Mouse (Mus musculus): ENCODE data around the gene Ruvbl2. TPM values are rescaled to one million over a fixed set of nuclear protein-coding genes. Genes with fewer than 3 reads are reported as not detected.
"Not testable (repeated sequence)": the region's sequence is repeated elsewhere in the genome, so short reads cannot be mapped to it uniquely, and the experiment has no call there.

The Ruvbl2 gene
- polyA plus RNA-seq, 1 experiment from 2014 or later = 67.1 TPM

DNA sequence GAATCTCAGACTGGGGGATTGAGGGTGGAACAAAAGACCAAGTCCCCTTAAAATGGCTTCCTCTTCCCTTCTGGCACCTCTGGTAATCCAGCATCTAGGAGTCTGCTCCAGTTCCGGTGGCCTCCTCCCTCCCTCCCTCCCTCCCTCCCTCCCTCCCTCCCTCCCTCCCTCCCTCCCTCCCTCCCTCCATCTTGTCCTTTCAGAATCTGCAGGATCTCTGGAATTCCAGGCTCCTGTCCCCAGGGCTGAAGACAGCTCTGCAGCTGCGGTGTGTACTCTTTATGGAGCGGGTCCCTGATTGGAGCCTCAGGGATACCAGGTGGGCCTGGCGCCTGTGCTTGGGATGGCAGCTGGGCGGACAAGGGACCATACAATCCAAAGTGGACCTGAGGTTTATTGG is 23.4 kb upstream of the Ruvbl2 start:
- H3K4me3 ChIP-seq (replicated peaks) = peak overlapping the region; percentile 76
- H3K27ac ChIP-seq (replicated peaks) = peak overlapping the region; percentile 97
- no peaks in the 10 kb centered on the region for H3K9me3 ChIP-seq (replicated peaks)
- peak; percentile 17 for ATAC-seq (ENCODE audit: insufficient read depth)
- H3K36me3 ChIP-seq (replicated peaks) = peaks cover 65% of the 10 kb centered on the region
- peak overlapping the region; percentile 80 for H3K9ac ChIP-seq
- peak overlapping the region; percentile 87 for H3K4me2 ChIP-seq
- peaks cover 74% of the 10 kb centered on the region for H3K4me1 ChIP-seq (replicated peaks)
- no peaks in the 10 kb centered on the region for H3K27me3 ChIP-seq
- WGBS (ENCODE audit: insufficient replicate concordance) = 64% methylated on average over 5 of the region's 5 CpGs

DNA sequence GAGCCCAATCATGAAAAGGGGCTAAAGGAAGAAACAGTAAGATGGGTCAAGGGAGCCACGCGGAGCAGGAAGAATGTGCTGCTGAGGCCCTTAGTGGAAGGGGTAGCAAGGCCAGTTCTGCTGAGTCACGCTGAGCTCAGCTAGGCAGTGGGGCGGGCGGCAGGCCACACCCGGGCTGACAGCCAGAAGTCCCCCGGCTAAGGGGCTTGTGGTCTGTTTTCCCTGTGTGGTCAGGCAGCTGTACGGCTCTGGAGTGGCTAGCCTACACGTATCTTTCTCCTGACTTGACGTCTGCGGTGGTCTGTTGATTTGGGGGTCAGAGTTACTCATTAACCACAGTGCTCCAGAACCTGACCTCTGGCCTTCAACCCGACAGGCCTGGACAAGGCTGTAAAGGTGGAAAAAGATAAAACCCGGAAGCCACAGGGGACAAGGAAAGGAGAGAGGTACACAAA is 23.0 kb upstream of the Ruvbl2 start:
- no peaks in the 10 kb centered on the region for H3K27me3 ChIP-seq
- peak overlapping the region; percentile 76 for H3K4me3 ChIP-seq (replicated peaks)
- peak overlapping the region; percentile 87 for H3K4me2 ChIP-seq
- H3K9ac ChIP-seq = peak overlapping the region; percentile 80
- ATAC-seq (ENCODE audit: insufficient read depth) = peak; percentile 67
- WGBS (ENCODE audit: insufficient replicate concordance) = 3% methylated on average over 13 of the region's 13 CpGs
- H3K27ac ChIP-seq (replicated peaks) = peak overlapping the region; percentile 97
- H3K4me1 ChIP-seq (replicated peaks) = peaks cover 74% of the 10 kb centered on the region
- H3K9me3 ChIP-seq (replicated peaks) = no peaks in the 10 kb centered on the region
- peaks cover 69% of the 10 kb centered on the region for H3K36me3 ChIP-seq (replicated peaks)

DNA sequence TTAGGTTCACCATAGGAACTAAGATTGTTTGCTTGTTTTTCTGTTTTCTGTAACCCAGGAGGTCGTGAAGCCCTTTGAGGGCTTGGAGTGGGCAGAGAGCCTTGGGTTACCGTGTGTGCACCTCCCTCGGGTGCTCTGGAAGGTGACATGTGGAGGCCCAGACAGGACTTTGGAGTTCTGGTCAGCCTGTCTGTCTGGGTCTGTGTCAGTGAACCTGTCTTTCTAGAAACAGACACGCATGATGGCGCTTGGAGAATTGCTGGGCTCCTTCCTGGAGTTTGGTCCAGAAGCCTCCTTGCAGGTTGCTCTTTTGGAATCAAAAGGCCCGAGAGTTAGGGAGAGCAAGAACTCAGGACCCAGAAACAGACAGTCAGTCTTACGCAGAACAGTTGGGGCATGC is 22.5 kb upstream of the Ruvbl2 start:
- Histone ChIP-seq H3K27me3 (no peaks in the 10 kb centered on the region), H3K4me1 (replicated peaks) (peaks cover 70% of the 10 kb centered on the region), H3K4me3 (replicated peaks) (peak overlapping the region; percentile 76), H3K9me3 (replicated peaks) (no peaks in the 10 kb centered on the region), H3K27ac (replicated peaks) (peak overlapping the region; percentile 97), H3K4me2 (peak overlapping the region; percentile 87), H3K9ac (peak overlapping the region; percentile 80), H3K36me3 (replicated peaks) (peaks cover 71% of the 10 kb centered on the region)
- 36% methylated on average over 7 of the region's 7 CpGs for WGBS (ENCODE audit: insufficient replicate concordance)
- ATAC-seq (ENCODE audit: insufficient read depth) = no peak

DNA sequence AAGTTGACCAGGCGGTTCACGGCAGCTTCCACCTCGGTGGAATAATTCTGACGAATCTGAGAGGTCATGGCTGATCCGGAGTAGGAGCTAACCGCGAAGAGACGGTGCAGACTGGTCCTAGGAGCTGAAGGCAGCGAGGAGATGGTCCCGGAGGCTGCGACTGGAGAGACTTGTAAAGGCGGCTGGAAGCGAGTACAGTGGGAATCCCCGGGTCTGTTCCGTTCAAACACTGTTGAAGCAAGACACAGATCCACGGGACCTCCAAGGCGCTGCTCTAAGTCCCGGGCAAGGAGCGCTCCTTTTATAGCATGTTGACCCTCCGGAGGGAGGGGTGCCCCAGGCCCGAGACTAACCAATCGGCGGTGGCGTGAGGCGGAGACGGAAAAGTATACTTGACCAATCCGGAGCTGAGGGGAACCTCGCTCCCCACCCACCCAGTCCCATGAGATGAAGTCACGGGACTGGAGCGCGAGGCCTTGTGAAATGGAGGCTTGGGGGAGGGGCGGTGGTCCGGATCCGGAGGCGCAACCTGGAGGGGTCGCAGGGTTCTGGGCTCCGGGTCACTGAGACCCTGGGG is 21.8 kb upstream of the Ruvbl2 start, which contains the start of gene Ftl1:
Gene Ftl1 (minus strand): TSS at position 321 of the 577 bp plus-strand sequence.
- H3K36me3 ChIP-seq (replicated peaks) = peaks cover 67% of the 10 kb centered on the region
- H3K27me3 ChIP-seq; H3K9me3 ChIP-seq (replicated peaks): not testable (repeated sequence)
- peak within 1 kb of the TSS; percentile 80 for H3K9ac ChIP-seq
- WGBS (ENCODE audit: insufficient replicate concordance) = under 1% methylated on average over 37 of the region's 37 CpGs
- ATAC-seq (ENCODE audit: insufficient read depth) = peak; percentile 85
- H3K27ac ChIP-seq (replicated peaks) = peak within 1 kb of the TSS; percentile 97
- H3K4me1 ChIP-seq (replicated peaks) = peaks cover 64% of the 10 kb centered on the region
- H3K4me2 ChIP-seq = peak within 1 kb of the TSS; percentile 87
- H3K4me3 ChIP-seq (replicated peaks) = peak within 1 kb of the TSS; percentile 76

DNA sequence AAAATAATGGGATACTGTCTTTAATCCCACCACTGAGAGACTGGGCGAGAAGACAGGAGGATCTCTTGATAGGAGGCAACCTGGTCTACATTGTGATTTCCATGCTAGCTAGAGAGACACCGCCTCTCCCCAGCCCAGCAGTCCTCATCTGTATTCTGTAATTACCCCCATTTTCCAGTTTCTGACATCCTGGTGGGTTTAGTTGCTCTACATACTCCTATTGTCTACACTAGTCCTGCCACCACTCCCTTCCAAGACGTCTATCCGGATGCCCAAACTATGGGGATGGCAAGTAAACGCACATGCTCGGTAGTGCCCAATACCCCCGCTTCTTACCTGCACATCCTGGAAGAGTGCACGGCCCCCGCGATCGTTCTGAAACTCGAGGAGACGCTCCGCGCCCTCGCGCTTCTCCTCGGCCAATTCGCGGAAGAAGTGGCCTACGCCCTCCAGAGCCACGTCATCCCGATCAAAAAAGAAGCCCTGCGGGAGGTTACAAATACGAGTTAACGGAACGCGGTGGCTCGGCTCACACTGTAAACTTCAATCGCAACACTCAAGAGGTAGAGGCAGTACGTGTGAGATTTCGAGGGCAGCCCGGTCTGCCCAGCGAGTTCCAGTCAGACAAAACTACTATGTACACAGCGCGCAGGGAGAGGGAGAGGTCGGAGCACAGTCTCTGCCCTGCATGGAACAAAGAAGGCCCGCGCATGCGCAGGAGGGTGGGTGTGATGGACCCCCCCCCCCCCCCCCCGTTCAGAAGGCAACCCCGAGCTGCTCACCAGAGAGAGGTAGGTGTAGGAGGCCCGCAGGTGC is 21.1 kb upstream of the Ruvbl2 start:
- peak overlapping the region; percentile 87 for H3K4me2 ChIP-seq
- H3K9ac ChIP-seq = peak overlapping the region; percentile 80
- peaks cover 66% of the 10 kb centered on the region for H3K36me3 ChIP-seq (replicated peaks)
- no peaks in the 10 kb centered on the region for H3K27me3 ChIP-seq
- peak; percentile 34 for ATAC-seq (ENCODE audit: insufficient read depth)
- H3K4me1 ChIP-seq (replicated peaks) = peaks cover 62% of the 10 kb centered on the region
- peak overlapping the region; percentile 76 for H3K4me3 ChIP-seq (replicated peaks)
- 2% methylated on average over 43 of the region's 43 CpGs for WGBS (ENCODE audit: insufficient replicate concordance)
- no peaks in the 10 kb centered on the region for H3K9me3 ChIP-seq (replicated peaks)
- peak overlapping the region; percentile 97 for H3K27ac ChIP-seq (replicated peaks)

DNA sequence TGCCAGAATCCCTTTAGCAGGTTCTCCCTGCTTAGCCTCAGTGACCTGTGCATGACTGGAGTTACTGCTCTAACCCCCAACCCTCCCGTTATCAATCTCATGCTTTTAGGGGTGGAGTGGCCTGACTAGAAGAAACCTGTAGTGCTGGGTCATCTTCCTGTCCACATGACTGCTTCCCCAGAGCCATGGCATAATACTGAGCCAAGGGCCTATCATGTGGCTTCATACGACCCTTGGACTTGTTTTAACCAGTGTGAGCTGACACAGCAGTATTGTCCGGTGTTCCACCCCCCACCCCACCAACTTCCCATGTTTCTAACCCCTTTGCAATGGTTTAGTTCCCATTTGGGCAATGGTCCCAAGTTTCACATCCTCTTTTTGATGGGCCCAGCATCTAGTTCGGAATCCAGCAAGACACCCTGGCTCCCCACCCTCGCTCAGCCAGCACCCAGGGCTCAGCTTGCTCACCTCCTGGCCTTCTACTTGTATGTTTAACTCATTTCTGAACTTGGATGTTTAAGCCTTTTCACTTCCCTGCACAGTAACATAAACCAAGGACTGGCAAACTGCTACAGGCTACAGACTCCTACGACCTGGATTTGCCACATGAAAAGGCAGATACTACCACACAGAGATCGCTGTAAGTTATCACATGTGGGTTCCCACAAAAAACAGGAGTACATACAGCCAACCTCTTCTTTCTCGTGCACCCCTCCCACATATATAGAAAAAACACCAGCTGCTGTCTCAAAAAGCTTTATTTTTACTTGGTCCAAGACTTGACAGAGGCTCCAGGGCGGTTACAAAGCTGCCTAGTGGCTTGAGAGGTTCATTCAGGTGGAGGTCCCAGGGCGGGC is 19.5 kb upstream of the Ruvbl2 start:
- peak overlapping the region; percentile 97 for H3K27ac ChIP-seq (replicated peaks)
- H3K27me3 ChIP-seq = no peaks in the 10 kb centered on the region
- 38% methylated on average over 10 of the region's 10 CpGs for WGBS (ENCODE audit: insufficient replicate concordance)
- H3K4me1 ChIP-seq (replicated peaks) = peaks cover 55% of the 10 kb centered on the region
- H3K9ac ChIP-seq = peak overlapping the region; percentile 80
- H3K4me3 ChIP-seq (replicated peaks) = peak overlapping the region; percentile 76
- H3K36me3 ChIP-seq (replicated peaks) = peaks cover 54% of the 10 kb centered on the region
- H3K4me2 ChIP-seq = peak overlapping the region; percentile 87
- no peaks in the 10 kb centered on the region for H3K9me3 ChIP-seq (replicated peaks)
- ATAC-seq (ENCODE audit: insufficient read depth) = 0 out of 2 replicates have a peak, but pooled peaks have one; percentile 2

DNA sequence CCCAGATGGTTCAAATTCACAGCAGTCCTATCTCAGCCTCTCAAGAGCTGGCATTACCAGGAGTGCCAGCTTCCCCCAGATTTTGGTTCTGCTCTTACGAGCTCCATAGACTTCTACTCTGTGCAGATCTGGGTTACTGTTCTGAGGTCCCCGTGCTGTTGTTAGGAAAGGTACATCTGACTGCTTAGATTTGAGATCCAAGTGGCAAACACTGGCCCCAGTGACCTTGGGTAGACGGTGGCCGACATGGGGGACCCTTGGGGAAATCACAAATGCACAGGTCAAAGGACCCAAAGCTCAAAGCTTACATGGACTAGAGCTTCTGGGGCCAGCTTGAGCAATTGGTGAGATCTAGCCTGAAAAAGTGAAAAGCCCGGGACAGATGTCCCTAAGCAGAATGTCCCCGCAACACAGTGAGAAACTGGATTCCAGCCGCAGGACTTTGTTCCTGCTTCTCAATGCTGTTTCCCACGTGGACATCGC is 18.9 kb upstream of the Ruvbl2 start:
- H3K4me2 ChIP-seq = peak overlapping the region; percentile 87
- peak overlapping the region; percentile 97 for H3K27ac ChIP-seq (replicated peaks)
- no peak for ATAC-seq (ENCODE audit: insufficient read depth)
- peak overlapping the region; percentile 76; the same call in 1 of the 2 replicates for H3K4me3 ChIP-seq (replicated peaks)
- H3K36me3 ChIP-seq (replicated peaks) = peaks cover 54% of the 10 kb centered on the region
- H3K4me1 ChIP-seq (replicated peaks) = peaks cover 55% of the 10 kb centered on the region
- no peaks in the 10 kb centered on the region for H3K9me3 ChIP-seq (replicated peaks)
- no peaks in the 10 kb centered on the region for H3K27me3 ChIP-seq
- H3K9ac ChIP-seq = 0 out of 2 replicates have a peak overlapping the region, but pooled peaks have one; percentile 80
- WGBS (ENCODE audit: insufficient replicate concordance) = 54% methylated on average over 9 of the region's 9 CpGs

DNA sequence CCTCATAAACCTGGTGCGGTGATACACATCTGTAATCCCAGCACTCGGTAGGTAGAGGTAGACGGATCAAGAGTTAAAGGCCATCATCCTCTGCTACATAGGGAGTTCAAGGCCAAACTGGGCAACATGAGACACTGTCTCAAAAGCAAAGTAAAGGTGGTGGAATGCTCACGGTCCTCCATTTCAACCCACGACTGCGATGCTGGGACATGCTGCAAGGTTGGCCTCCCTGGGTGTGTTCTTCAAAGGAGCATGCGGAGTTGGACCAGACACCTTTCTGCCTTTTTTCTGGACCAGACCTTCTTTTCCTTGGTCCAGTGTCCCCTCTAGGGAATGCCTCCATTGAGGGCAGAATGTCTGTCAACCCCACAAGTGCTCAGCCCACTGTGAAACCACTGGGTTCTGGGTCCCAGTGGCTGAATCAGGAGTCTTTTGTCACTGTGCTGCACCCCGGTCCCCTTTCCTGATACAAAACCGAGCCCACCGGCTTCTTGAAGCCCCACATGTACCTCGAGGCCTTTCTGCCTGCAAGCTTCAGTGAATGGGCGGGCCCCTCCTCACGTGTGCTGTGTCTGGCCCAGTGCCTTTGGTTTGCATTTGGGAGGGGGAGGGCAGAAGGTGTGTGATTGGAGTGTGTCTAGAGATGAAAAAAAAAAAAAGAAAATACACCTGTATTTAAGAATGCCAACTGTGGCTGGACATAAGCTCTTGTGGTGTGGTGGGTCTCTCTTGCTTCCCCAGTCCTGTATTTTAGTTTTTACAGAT is 18.2 kb upstream of the Ruvbl2 start:
- H3K36me3 ChIP-seq (replicated peaks) = peaks cover 52% of the 10 kb centered on the region
- ATAC-seq (ENCODE audit: insufficient read depth) = no peak
- peak overlapping the region; percentile 87; the same call in 1 of the 2 replicates for H3K4me2 ChIP-seq
- H3K27me3 ChIP-seq = no peaks in the 10 kb centered on the region
- H3K9ac ChIP-seq = no peak overlapping the region
- H3K4me3 ChIP-seq (replicated peaks) = no peak overlapping the region
- H3K4me1 ChIP-seq (replicated peaks) = peaks cover 55% of the 10 kb centered on the region
- 73% methylated on average over 13 of the region's 13 CpGs for WGBS (ENCODE audit: insufficient replicate concordance)
- no peaks in the 10 kb centered on the region for H3K9me3 ChIP-seq (replicated peaks)
- H3K27ac ChIP-seq (replicated peaks) = peak overlapping the region; percentile 97

DNA sequence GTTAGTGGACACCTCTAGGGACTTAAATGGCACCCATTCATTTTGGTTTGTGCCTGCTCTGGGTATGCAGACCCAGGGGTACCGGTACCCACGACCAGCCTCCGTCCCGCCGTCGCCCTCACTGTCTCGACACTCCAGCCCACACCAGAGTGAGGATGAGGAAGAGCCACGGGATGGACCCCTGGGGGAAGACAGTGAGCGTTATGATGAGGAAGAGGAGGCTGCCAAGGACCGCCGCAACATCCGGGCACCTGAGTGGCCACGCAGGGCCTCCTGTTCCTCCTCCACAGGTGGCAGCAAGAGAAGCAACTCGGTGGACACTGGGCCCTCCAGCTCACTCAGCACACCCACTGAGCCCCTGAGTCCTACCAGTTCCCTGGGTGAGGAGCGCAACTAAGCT is 17.1 kb upstream of the Ruvbl2 start:
- WGBS (ENCODE audit: insufficient replicate concordance) = 87% methylated on average over 15 of the region's 15 CpGs
- H3K4me3 ChIP-seq (replicated peaks) = no peak overlapping the region

More for the DNA sequence above, 17.1 kb upstream of the Ruvbl2 start:
- Histone ChIP-seq H3K27me3 (no peaks in the 10 kb centered on the region), H3K4me1 (replicated peaks) (peaks cover 46% of the 10 kb centered on the region), H3K27ac (replicated peaks) (no peak overlapping the region), H3K9ac (no peak overlapping the region), H3K36me3 (replicated peaks) (peaks cover 52% of the 10 kb centered on the region), H3K4me2 (no peak overlapping the region), H3K9me3 (replicated peaks) (no peaks in the 10 kb centered on the region)
- no peak for ATAC-seq (ENCODE audit: insufficient read depth)

All from liver, embryonic 15.5 days (tissue).